Mouse (Mus musculus) limb, embryonic 14.5 days (tissue): ENCODE measurements at regions not wholly inside any gene's neighbourhood (a gene's known extent, or its start where the extent isn't known, plus 50 kb on each side); places are given as distances from the start of the nearest gene placed in this dataset.

Experiments
- ATAC-seq: fragments of 200-750 bp; cut with Nextera tagmentation; 2 replicates; pipeline ENCODE4 v1.8.0; 2017; ENCODE audit warnings: low read depth, moderate number of reproducible peaks, moderate TSS enrichment; ENCODE audit not compliant: low FRiP score
- DNase-seq: peaks from one replicate; pipeline ENCODE4 v3.0.0-alpha.2; 2015; ENCODE audit warnings: low spot score
- H3K27ac ChIP-seq: fragments of 300-500 bp; sonication (generic); replicated peaks from 2 replicates; pipeline ENCODE4 v1.5.1; 2014; ENCODE audit warnings: low read depth, mild to moderate bottlenecking, low read length, moderate library complexity, mixed read lengths
- H3K27me3 ChIP-seq: fragments of 300-500 bp; sonication (generic); 2 replicates; pipeline ENCODE4 v1.6.1; 2014; ENCODE audit warnings: low read length, mixed read lengths; ENCODE audit not compliant: control insufficient read depth, insufficient read depth
- H3K36me3 ChIP-seq: fragments of 300-500 bp; sonication (generic); 2 replicates; pipeline ENCODE4 v1.6.1; 2014; ENCODE audit warnings: mild to moderate bottlenecking, low read length, moderate library complexity, mixed read lengths; ENCODE audit not compliant: control insufficient read depth, insufficient read depth
- H3K4me1 ChIP-seq: fragments of 300-500 bp; sonication (generic); 2 replicates; pipeline ENCODE4 v1.6.1; 2014; ENCODE audit warnings: antibody characterized with exemption, low read length, mixed read lengths; ENCODE audit not compliant: control insufficient read depth, insufficient read depth
- H3K4me2 ChIP-seq: fragments of 300-500 bp; sonication (generic); replicated peaks from 2 replicates; pipeline ENCODE4 v1.6.1; 2014; ENCODE audit warnings: low read depth, mild to moderate bottlenecking, low read length, moderate library complexity; ENCODE audit not compliant: severe bottlenecking
- H3K4me3 ChIP-seq: fragments of 300-500 bp; sonication (generic); replicated peaks from 2 replicates; pipeline ENCODE4 v1.5.1; 2014; ENCODE audit warnings: low read length
- H3K9ac ChIP-seq: fragments of 300-500 bp; sonication (generic); 2 replicates; pipeline ENCODE4 v1.6.1; 2014; ENCODE audit warnings: mild to moderate bottlenecking, low read depth, low read length, moderate library complexity; ENCODE audit not compliant: severe bottlenecking
- H3K9me3 ChIP-seq: fragments of 300-500 bp; sonication (generic); 2 replicates; pipeline ENCODE4 v1.6.1; 2016; ENCODE audit warnings: low read length; ENCODE audit not compliant: control insufficient read depth
- POLR2A ChIP-seq: fragments of 200-500 bp; IDR thresholded peaks from 2 replicates; pipeline ENCODE4 v1.8.0; 2012; ENCODE audit warnings: inconsistent platforms, mild to moderate bottlenecking, moderate library complexity, borderline replicate concordance; ENCODE audit not compliant: insufficient read depth, insufficient read length; ENCODE audit errors: extremely low read depth
- WGBS: fragments of 180-500 bp; shearing (Covaris S2); extraction: QIAGEN DNeasy Blood & Tissue Kit; methylation state at CpG from one replicate; pipeline ENCODE4 v1.1.7; 2014; 5-methylcytosine and 5-hydroxymethylcytosine counted together

DNA sequence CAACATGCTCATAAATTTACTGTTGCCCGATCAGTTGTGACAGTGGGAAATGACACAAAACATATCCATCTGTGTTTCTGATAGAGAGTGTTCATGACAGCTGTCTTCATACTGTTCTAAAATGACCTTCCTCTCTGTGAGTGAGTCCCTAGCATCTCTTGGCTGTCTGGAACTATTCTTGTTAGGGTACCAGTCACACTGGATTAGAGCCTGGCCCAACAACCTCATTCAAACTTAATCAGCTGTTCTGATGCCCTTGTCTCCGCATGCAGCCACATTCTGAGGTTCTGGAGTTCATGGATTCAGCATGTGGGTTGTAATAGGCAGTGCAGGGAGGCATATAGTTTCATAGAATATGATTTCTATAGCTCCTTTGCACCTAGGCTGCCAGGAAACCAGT, 238.4 kb downstream of the Xxylt1 start:
- Histone ChIP-seq H3K36me3 (no peaks in the 10 kb centered on the region), H3K27me3 (no peaks in the 10 kb centered on the region), H3K4me1 (no peaks in the 10 kb centered on the region), H3K9ac (no peak overlapping the region), H3K9me3 (peaks cover 11% of the 10 kb centered on the region; the same call in 1 of the 2 replicates), H3K4me2 (no peak overlapping the region), H3K4me3 (no peak overlapping the region), H3K27ac (no peak overlapping the region)
- 80% methylated on average over 2 of the region's 2 CpGs for WGBS
- DNase-seq (no peak), ATAC-seq (no peak)
- TF ChIP-seq POLR2A: no peak

DNA sequence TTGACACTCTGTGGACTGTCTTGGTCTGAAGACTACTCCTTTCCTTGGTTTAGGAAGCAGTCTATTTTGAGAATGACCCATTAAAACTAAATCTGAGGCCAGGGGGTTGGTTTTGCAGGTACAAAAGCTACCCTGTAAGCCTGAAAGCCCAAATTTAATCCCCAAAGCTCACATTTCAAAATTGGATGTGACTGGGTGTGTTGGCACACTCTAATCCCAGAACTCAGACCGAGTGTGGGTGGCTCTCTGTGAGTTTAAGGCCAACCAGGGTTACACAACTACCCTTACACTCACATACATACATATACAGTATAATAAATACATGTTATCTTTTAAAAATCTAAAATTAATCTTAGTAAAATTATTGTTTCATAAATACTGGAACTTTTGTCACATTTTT, 228.6 kb downstream of the Xxylt1 start:
- Histone ChIP-seq H3K9me3 (no peaks in the 10 kb centered on the region), H3K4me3 (no peak overlapping the region), H3K4me1 (no peaks in the 10 kb centered on the region), H3K36me3 (no peaks in the 10 kb centered on the region), H3K4me2 (no peak overlapping the region), H3K27ac (no peak overlapping the region), H3K9ac (no peak overlapping the region), H3K27me3 (no peaks in the 10 kb centered on the region)
- TF ChIP-seq POLR2A: no peak
- 52% methylated on average over 1 of the region's 1 CpGs for WGBS
- no peak for DNase-seq
- no peak for ATAC-seq

DNA sequence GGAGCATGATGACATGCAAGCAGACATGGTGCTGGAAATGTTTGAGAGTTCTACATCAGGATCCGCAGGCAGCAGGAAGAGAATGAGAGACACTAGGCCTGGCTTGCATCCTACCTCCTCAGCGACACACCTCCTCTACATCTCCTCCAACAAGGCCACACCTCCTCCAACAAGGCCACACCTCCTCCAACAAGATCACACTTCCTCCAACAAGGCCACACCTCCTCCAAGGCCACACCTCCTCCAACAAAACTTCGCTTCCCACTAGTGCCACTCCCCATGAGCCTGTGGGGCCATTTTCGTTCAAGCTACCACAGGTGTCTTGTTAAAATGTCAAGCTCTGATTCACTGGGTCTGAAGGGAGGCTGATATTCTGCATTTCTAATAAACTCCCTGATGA, 226.5 kb downstream of the Xxylt1 start:
- no peak overlapping the region for H3K4me3 ChIP-seq
- H3K27me3 ChIP-seq: no peaks in the 10 kb centered on the region
- TF ChIP-seq POLR2A: no peak
- WGBS: 66% methylated on average over 4 of the region's 4 CpGs
- no peak overlapping the region for H3K4me2 ChIP-seq
- no peak overlapping the region for H3K27ac ChIP-seq
- DNase-seq (no peak), ATAC-seq (no peak)
- no peaks in the 10 kb centered on the region for H3K36me3 ChIP-seq
- H3K4me1 ChIP-seq: no peaks in the 10 kb centered on the region
- H3K9ac ChIP-seq: no peak overlapping the region
- no peaks in the 10 kb centered on the region for H3K9me3 ChIP-seq

DNA sequence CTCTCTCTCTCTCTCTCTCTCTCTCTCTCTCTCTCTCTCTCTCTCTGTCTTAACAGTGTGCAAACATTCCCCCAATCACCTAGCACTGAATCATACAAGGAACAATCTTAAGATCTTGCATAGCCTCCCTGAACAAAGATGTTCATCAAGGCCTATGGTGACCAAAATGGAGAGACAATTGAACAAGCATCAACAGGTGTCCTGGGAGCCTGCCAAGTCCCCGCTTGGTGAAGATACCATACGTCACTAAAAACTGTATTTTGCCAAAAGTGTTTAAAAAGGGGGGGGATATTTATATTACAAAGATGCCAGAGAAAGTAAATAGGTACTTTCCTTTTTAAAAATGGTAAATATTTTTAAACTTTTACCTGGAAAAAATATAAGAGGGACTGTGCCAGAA, 223.6 kb downstream of the Xxylt1 start:
- Histone ChIP-seq H3K4me2 (no peak overlapping the region), H3K27me3 (no peaks in the 10 kb centered on the region), H3K4me1 (no peaks in the 10 kb centered on the region), H3K9ac (no peak overlapping the region), H3K27ac (no peak overlapping the region), H3K4me3 (no peak overlapping the region), H3K36me3 (no peaks in the 10 kb centered on the region), H3K9me3 (no peaks in the 10 kb centered on the region)
- DNase-seq (no peak), ATAC-seq (no peak)
- TF ChIP-seq POLR2A: no peak
- WGBS: 80% methylated on average over 2 of the region's 2 CpGs

DNA sequence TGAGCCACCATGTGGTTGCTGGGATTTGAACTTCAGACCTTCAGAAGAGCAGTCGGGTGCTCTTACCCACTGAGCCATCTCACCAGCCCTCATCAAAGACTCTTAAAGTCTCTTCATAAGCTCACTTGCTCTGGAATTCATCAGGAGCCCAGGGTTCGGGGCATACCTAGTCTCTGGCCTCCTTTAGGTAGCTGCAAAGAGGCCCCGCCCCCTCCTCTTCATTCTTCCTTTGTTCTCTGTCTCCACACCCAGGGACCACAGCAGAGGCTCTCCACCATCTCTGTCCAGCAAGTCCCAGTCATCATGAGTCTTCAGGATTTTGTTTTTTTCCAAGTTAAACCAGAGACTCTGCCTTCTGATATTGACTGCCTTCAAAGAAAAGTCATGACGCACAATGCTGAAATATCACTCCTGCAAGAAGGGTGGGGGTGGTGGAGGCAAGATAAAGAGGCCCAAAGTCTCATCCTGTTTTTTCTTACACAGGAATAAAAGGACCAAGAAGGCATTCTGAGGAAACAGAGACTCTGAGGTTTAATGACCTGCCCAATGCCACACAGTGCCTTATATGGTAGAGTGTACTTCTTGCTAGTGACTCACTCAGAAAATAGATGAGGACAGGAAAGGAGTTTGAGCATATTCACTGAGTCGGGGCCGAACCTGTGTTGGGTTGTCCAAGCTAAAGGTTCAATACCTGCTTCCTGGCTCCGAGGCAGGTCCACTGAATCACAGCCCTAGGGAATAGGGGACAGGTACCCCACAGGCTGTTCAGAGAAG, 211.9 kb downstream of the Xxylt1 start:
- no peak for DNase-seq
- H3K4me1 ChIP-seq: 0 out of 2 replicates have a peak, but pooled peaks cover 2% of the 10 kb centered on the region
- no peak overlapping the region for H3K27ac ChIP-seq
- no peak overlapping the region for H3K4me2 ChIP-seq
- no peak for ATAC-seq
- 91% methylated on average over 7 of the region's 7 CpGs for WGBS
- no peak overlapping the region for H3K4me3 ChIP-seq
- no peak overlapping the region for H3K9ac ChIP-seq
- no peaks in the 10 kb centered on the region for H3K9me3 ChIP-seq
- no peaks in the 10 kb centered on the region for H3K27me3 ChIP-seq
- H3K36me3 ChIP-seq: no peaks in the 10 kb centered on the region
- TF ChIP-seq POLR2A: no peak
